Mouse (Mus musculus) gastrocnemius, adult 2 months (tissue): ENCODE measurements around the gene Errfi1. TPM values are rescaled to one million over a fixed set of nuclear protein-coding genes. Genes with fewer than 3 reads are reported as not detected.

Source experiments
- DNase-seq: peaks from one replicate; pipeline ENCODE4 v3.0.0; 2022
- H3K27ac ChIP-seq: fragments of 200-600 bp; 2 replicates; pipeline ENCODE4 v1.8.1; 2022; ENCODE audit warnings: mild to moderate bottlenecking
- H3K4me3 ChIP-seq: fragments of 200-600 bp; 2 replicates; pipeline ENCODE4 v1.8.1; 2022; ENCODE audit warnings: mild to moderate bottlenecking, moderate library complexity
- CTCF ChIP-seq: fragments of 200-600 bp; IDR thresholded peaks from 2 replicates; pipeline ENCODE4 v1.8.1; 2022; ENCODE audit warnings: antibody characterized with exemption, mild to moderate bottlenecking, moderate library complexity
- intact Hi-C: fragments of 180-260 bp; cut with DNase I; formaldehyde crosslinking; loops from one replicate; pipeline ENCODE4 v1.15.1; 2025
- total RNA-seq, 2 experiments: library from RNA; stranded (reverse); gene quantifications; 2 replicates each; pipeline ENCODE4 v1.2.3; 2021

The Errfi1 gene
- total RNA-seq, 2 experiments from 2014 or later: 20.7 to 50.5 TPM

DNA sequence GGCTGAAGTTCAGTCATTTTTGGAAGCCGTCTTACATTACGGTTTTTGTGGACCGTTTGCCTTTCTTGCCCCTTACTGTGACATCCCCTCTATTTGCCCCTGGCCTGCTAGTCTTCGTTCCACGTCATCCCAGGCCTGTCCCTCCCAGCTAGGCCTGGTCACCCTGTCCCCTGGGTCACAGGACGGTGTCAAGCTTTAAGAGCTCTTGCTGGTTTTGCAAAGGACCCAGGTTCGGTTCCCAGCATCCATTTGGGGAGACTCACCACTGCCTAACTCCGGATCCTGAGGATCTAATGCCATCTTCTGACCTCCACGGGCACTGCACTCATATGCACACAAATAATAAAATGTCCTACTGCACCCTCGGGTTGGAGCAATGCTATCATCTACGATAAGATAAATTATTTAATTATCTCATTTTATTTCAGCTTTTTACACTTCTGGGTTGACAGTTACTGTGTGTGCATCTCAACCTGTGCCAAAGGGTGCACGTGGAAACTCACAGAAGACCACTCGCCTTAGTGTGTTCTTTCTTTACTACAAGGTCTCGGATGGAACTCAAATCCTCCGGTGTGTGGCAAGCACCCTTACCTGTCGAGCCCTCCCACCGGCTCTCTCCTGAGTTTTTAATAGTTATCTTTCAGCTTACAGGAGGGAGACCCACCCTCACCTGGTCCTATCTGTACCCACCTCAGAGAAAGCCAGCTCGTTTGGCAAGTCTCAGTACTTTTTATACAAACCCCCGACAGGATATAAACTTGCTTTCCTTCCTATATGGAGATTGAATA lies 56.6 kb downstream of the Errfi1 start:
- DNase-seq: peak; percentile 46
- H3K4me3 ChIP-seq: peak overlapping the region; percentile 93
- intact Hi-C loops: no loop called here
- peak overlapping the region; percentile 93 for H3K27ac ChIP-seq
- TF ChIP-seq CTCF: no peak; the same call in 1 of the 2 replicates

DNA sequence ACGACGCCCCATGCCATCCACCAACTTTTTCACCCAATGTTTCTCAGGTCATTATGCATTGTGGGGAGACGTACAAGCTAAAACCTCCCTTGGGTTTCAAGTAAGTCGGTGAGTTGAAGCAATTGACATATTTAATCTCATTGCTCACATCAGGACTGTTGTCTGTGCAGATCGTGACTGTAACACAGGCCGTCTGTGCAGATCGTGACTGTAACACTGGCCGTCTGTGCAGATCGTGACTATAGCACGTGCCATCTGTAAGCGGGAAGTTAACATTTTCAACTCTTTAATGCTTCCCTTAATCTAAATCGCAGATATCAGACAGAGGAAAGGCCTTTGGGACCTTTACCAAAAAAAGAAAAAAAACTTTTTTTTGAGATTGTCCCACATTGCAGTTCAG lies 60.0 kb downstream of the Errfi1 start:
- no peak for DNase-seq
- intact Hi-C loops: no loop called here
- Histone ChIP-seq H3K27ac (peak overlapping the region; percentile 98), H3K4me3 (peak overlapping the region; percentile 97)
- TF ChIP-seq CTCF: no peak

DNA sequence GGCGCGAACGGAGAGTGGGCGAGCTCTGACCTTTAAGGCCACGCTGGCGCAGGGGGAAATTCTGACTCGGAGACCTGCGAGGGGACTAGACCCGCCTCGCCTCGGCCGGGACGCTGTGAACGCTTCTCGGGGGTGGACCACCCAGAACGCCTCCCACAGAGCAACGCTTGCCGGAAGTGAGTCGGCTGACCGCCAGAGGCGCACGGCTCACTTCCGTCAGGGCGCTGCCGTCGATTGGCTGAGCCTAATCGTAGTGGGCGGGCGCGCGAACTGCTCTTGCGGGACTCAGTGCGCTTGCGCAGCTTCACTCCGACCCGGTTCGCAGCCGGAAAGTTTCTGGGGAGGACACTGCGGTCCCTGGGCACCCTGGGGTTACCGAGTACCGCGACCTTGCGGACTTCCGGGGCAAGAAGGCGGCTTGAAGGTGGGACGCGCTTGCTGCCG lies 60.6 kb downstream of the Errfi1 start, which contains the start of the genes Park7 and Tnfrsf9:
Park7 (minus strand) TSS at position 148 of the 444 bp plus-strand sequence.
Tnfrsf9 (plus strand) TSS at position 273 of the 444 bp plus-strand sequence.
- peak; percentile 49 for TF ChIP-seq CTCF
- peak; percentile 99 for DNase-seq
- H3K4me3 ChIP-seq: peak within 1 kb of the TSS; percentile 97
- H3K27ac ChIP-seq: peak within 1 kb of the TSS; percentile 98
- intact Hi-C loops: no loop called here

DNA sequence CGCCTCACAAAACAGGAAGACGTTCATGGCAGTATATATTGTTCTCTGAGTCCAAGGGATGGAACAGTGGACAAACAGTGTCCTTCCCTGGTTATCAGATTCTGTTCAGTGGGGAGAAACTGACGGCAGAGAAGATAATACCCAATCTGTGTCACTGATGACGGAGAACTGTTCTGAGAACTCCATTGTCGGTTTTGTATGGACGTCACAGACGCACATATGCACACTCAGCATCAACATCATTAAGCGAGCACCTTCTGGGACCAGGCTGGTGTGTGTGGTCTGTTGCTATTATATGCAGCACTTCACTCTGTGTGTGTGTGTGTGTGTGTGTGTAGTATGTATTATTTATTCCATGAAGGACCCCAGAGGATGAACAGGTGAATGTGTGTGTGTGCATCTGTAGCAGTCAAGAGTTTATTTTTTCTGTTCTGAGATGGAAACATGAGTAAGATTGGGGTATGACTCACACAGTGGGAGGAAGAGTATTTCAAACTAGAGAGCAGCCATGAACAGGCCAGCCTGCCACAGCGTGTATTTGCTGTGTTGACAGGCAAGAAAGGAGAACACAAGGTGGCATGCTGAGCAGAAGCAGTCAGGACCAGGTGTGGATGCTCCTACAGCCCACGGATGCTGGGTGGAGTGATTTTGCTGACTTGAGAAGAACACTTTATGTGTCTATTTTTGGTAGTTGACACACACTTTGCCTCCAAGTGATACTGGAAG lies 61.6 kb downstream of the Errfi1 start:
- no peak for DNase-seq
- no peak for TF ChIP-seq CTCF
- H3K27ac ChIP-seq: peak overlapping the region; percentile 98
- intact Hi-C loops: no loop called here
- peak overlapping the region; percentile 97 for H3K4me3 ChIP-seq

DNA sequence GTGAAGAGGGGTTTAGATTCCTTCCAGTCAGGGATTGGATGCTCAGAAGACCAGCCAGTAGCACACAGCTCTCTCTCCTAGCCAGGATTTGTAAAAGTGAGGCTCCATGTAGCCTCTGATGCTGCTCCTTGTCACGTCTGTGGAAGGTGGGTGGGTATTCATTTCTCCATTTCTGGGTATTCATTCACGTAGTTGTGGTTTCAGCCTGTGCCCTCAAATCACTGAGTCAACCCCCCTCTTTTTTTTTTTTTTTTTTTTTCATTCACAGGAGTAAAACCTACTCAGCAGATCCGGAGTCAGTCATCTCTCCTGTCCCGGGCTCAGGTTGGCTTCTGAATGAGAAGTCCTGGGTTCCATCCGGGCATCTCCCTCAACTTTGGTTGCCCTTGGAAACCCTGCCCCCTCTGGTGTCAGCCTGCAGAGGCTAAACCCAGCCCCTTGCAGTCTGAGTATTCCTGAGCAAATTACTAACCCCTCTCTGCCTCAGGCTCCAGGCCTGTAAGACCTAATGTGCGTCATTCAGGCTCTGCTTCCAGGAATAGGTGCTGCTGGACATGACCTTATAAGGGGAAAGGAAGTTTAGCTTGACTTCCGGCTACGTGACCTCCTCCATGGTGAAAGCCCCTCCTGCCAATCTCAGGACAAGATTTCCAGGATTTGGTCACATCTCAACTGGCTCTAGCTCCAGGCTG lies 63.8 kb downstream of the Errfi1 start:
- Histone ChIP-seq H3K27ac (no peak overlapping the region), H3K4me3 (no peak overlapping the region)
- intact Hi-C loops: no loop called here
- DNase-seq: no peak
- no peak for TF ChIP-seq CTCF

Other genes starting within 250 kb of the Errfi1 start
- not detected for gene Slc45a1, start 201.7 kb upstream of the Errfi1 start, total RNA-seq
- 100 to 1,000 TPM; 579 to 815 TPM for gene Park7, start 60.5 kb downstream of the Errfi1 start, total RNA-seq
- under 1 TPM in 1 of 2 experiments, not detected in 1; 0.20 TPM for gene Tnfrsf9, start 60.6 kb downstream of the Errfi1 start, total RNA-seq
- not detected for gene Uts2, start 143.2 kb downstream of the Errfi1 start, total RNA-seq
- 1 to 10 TPM; 3.6 to 9.3 TPM for gene Per3, start 190.7 kb downstream of the Errfi1 start, total RNA-seq
- gene Vamp3, start 204.0 kb downstream of the Errfi1 start, total RNA-seq: 10 to 100 TPM; 53.8 to 56.3 TPM
- not detected for gene Gm13090, start 235.7 kb downstream of the Errfi1 start, total RNA-seq